Mouse (Mus musculus) frontal cortex, adult 2 months (tissue): Measurements from ENCODE around the gene Tuba3b. TPM values are rescaled to one million over a fixed set of nuclear protein-coding genes. Genes with fewer than 3 reads are reported as not detected.

Experiments
- DNase-seq, 2 experiments: peaks; one replicate each; pipeline ENCODE4 v3.0.0; 2022; ENCODE audit warnings: low spot score in 1 of 2; ENCODE audit errors: extremely low spot score in 1 of 2
- polyA plus RNA-seq: library from polyadenylated mRNA; depleted of rRNA; stranded (reverse); fragments of >200 nt; gene quantifications from 2 replicates; pipeline ENCODE4 v1.2.3, GENCODE M21; 2012

The Tuba3b gene
- polyA plus RNA-seq, 1 experiment = not detected

- no peak for DNase-seq
Measured at GRCm38 (mm10) chr6:145604648-145605047, 10.9 kb upstream of the Tuba3b start.

GRCm38 (mm10) chr6:145605203-145605602 is 10.4 kb upstream of the Tuba3b start:
- DNase-seq = no peak

GRCm38 (mm10) chr6:145607746-145608145 is 7.8 kb upstream of the Tuba3b start:
- DNase-seq = no peak

DNA sequence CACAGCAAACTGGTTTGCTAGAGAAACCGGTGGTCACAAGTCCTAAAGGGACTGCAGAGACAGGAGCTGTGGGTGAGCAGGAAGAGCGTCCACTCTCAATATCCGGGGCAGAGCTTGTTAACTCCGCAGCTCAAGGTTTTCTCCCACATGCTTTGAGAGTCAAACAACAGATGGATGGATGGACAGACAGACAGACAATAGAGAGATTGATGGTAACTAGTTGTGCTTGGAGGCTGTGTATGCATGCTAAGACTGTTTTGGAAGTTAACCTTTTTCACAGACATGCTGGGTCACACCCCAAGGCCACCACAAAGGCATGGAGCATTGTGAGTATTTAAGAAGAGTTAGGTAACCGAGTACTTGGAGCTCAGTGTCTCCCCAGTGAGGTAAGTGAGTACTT is 6.9 kb upstream of the Tuba3b start:
- no peak for DNase-seq

- no peak for DNase-seq
Measured at GRCm38 (mm10) chr6:145610901-145611300, 4.7 kb upstream of the Tuba3b start.

- DNase-seq = no peak
Measured at GRCm38 (mm10) chr6:145612611-145613010, 2.9 kb upstream of the Tuba3b start.

- no peak for DNase-seq
Measured at GRCm38 (mm10) chr6:145614219-145614618, 1.3 kb upstream of the Tuba3b start, which contains the start of gene Lmntd1. Gene Lmntd1 (minus strand): TSS chr6:145614319.

- DNase-seq = no peak
Measured at GRCm38 (mm10) chr6:145616402-145617229, 1.1 kb downstream of the Tuba3b start.

DNA sequence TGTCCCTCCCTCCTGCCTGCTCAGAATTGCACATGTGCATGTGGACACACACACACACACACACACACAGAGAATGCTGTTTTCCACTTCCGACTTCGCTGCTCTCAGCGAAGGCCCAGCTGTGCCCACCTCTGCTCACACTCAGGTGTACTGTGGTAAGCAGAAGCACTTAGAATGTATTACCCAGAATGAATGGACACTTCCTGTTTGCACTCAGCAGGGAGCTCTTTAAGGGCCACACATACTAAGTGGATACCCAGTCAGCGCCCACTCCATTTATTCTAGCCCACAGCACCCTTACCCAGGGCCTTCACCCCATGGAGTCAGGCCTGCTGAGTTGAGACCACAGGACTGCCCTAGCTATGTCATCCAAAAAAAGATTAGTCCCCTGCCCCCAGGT is 7.6 kb downstream of the Tuba3b start:
- DNase-seq = no peak

GRCm38 (mm10) chr6:145630269-145630668 is 14.7 kb downstream of the Tuba3b start:
- DNase-seq = no peak

- no peak for DNase-seq
Measured at GRCm38 (mm10) chr6:145634454-145634853, 18.9 kb downstream of the Tuba3b start.

GRCm38 (mm10) chr6:145636682-145637081 is 21.1 kb downstream of the Tuba3b start:
- no peak for DNase-seq

DNA sequence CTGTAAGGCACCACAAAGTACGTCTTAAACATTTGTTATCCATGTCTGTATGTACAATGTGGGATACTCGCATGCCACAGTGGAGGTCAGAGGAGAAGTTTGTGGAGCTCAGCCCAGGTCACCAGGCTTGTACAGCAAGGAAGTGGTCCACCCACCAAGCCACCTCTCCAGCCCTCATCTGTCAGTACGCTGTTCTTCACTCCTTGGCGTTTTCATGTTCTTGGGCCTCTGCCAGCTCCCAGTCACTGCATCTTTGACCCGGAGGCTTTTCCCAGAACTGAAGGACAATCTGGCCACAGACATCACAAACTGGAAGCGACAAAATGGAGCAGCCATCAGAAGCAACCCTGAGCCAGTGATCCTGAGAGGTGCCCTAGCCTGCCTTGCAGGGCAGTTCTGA is 22.7 kb downstream of the Tuba3b start:
- no peak for DNase-seq

- no peak for DNase-seq
Measured at GRCm38 (mm10) chr6:145640971-145641506, 25.5 kb downstream of the Tuba3b start.

- DNase-seq = no peak
Measured at GRCm38 (mm10) chr6:145651976-145652375, 36.4 kb downstream of the Tuba3b start.

DNA sequence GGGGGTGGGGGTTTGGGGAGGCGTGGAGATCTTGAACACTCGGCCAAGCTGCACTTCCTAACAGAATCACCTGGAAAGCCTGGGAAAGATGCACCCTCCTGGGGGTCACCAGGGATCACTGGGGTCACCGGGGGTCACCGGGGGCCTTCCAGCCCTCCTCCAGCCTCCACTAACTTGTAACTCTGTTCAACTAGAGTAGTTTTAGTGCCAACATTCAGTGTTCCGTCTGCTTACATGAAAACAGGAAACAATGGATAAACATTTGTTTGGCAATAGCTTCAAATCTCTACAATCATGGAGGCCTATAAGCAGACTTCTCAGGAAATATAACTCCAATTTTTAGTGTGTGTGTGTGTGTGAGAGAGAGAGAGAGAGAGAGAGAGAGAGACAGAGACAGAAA is 37.4 kb downstream of the Tuba3b start:
- DNase-seq = no peak

GRCm38 (mm10) chr6:145653626-145654025 is 38.1 kb downstream of the Tuba3b start:
- no peak for DNase-seq

DNA sequence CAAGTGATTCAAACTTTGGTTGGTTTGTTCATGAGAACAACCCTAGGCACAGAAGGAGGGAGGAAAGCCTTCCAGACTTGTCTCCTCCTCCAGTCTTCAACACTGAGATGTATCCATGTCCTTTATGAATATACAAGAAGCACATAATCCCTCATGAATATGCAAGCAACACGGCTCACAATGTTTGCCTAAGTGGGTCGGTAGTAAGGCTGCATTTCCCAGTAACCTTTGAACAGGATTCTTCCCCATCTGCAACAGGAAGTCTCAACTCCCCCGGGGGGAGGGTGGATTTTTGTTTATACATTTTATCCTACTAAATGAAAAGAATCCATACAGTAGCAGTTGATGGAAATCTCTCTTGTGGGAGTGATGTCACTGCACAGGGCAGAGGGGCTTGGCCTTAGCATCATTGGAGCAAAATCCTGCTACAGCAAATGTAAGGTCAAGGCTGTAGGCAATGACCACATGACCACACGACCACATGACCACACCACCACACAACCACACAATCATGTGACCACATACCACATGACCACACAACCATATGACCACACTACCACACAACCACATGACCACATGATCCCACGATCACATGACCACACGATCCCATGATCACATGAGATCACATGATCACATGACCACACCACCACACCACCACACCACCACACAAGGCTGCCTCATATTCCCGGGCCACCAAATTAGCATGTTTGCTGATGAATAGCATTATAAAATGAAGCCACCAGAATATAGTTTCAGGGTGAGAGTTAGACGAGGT is 38.7 kb downstream of the Tuba3b start:
- peak in 1 of 2 experiments; percentile 5 for DNase-seq

DNA sequence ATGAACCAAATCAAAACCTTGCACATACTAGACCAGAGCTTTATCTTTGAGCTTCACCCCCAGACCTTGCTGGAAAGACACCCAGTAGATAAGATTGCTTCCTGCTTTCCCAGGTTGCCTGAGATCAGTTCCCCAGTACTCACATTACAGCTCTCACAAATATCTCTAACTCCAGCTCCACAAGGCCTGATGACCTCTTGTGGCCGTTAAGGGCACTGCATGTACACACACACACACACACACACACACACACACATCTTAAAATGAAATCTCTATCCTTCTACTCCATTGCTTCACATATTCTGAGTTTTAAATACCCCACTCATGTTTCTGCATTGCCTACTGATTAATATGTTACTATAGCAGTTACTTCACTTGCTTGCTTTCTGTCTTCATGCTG is 40.1 kb downstream of the Tuba3b start:
- DNase-seq = no peak

DNA sequence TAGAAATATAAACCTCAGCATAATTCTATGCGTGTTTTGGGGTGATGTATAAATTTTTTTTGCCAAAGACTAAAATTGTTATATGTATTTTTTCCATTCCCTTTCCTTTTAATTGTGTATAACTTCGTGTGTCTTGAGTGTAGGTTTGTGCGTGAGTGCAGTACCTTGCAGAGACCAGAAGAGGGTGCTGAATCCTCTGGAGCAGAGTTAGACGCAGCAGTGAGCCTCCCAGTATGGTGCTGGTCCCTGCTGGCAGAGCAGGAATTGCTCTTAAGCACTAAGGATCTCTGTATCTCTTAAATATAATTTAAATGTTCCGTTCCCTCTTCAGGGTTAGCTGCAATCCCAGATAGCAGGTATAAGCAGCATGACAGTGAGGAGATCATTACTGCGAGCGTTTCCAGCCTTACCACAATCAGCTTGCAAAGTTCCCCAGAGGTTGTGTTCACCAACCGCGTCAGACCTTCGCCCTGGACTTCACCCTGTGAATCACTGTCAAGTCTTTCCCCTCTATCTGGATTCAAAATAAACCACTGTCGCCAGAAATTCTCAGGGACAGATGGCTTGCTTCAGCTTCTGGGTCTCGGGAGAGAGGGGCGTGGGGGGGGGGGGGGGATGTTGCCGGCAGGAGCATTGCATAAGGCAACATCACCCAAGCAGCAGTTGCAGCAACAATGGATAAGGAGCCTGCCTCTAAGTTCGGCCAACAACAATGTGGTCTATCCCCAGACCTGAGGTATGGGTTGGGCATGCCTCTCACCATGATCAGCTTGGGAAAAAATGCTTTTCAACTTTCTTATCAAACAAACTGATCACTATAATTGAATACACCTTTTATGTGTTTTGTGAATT is 41.4 kb downstream of the Tuba3b start:
- DNase-seq = no peak

GRCm38 (mm10) chr6:145659116-145659515 is 43.6 kb downstream of the Tuba3b start:
- no peak for DNase-seq
